Mouse (Mus musculus): ENCODE measurements around the gene B230118H07Rik. TPM values are rescaled to one million over a fixed set of nuclear protein-coding genes. Genes with fewer than 3 reads are reported as not detected.

B230118H07Rik gene
- total RNA-seq (2021) = 10 to 100 TPM; 28.0 to 30.1 TPM
- long read RNA-seq, transcript B230118H07Rik-203 (7 exons, 2,273 nt) = major isoform, 38 of 56 reads
- long read RNA-seq, partial matches to known transcripts = 13 of 56 reads
- long read RNA-seq, other reads (novel, unspliced or antisense) = 5 of 56 reads

DNA sequence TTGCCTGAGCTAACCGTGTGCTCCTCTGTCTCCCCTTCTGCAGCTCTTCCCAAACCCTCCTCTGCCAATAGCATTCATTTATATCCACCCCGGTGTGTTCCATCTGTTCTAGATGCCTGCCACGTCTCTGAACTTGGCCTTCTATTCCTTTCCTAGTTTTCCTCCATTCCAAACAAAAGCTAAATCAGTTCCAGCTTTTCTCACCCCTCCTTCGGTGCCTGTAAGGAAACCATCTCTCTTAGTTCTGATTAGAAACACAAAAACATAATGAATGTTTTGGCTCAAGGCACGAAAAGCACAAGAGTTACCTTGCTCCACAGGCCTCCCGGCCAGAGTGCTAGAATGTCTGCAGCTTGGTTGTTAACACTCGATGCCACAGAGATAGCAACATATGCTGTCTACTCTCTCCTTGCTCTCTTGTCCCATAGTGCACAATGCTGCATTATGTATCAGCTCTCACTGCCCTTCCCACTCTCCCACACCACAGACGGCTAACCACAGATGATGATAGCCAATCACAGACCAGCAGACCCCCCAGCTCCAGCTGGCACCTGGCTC lies at the start of gene B230118H07Rik, which contains the start of gene Rag1:
TSS of gene B230118H07Rik (minus strand) at position 419 of the 558 bp plus-strand sequence.
TSS of gene Rag1 (minus strand) at position 388 of the 558 bp plus-strand sequence.
- no peak for DNase-seq (ENCODE audit: low spot score in 2 of 2)

- DNase-seq (ENCODE audit: low spot score in 2 of 2) = no peak
Observed at GRCm38 (mm10) chr2:101695584-101695983, 46.3 kb upstream of the B230118H07Rik start.

GRCm38 (mm10) chr2:101693577-101694215 lies 44.4 kb upstream of the B230118H07Rik start:
- DNase-seq (ENCODE audit: low spot score in 2 of 2) = peak in 1 of 2 experiments; percentile 39

DNA sequence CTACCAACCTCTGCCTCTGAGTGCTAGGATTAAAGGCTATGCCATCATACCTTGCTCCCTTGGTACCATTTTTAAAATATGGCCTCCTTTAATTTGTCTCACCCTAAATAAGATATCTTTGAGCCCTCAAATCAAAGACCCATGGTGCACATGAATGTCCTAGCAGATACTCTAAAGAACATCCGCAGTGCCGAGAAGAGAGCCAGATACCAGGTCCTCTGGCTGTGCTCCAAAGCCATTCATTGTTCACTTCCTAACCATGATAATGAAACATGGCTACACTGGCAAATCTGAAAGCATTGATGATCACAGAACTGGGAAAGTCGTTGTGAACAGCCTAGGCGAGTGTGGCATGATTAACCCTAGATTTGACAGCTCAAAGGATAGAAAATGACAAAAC lies 43.7 kb upstream of the B230118H07Rik start:
- peak in 1 of 2 experiments; percentile 22 for DNase-seq (ENCODE audit: low spot score in 2 of 2)

GRCm38 (mm10) chr2:101690252-101690827 lies 41.0 kb upstream of the B230118H07Rik start:
- no peak for DNase-seq (ENCODE audit: low spot score in 2 of 2)

DNA sequence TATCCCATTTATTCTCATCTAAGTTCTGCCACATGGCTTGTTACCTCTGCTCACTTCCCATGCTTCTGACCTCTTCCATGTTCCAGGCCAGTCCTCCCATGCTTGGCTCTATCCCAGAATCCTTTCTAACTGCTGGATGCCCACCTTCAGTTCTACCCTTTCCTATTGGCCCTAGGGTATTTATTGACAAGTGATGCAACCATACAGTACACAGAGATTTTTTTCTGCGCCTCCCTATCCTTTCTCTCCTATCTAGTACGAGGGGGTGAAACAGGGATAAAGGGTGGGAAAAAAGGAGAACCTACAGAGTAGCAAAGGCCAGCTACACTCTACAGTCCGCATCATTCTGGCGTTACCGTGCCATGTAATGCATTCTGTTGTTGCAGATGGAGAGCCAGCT lies 38.7 kb upstream of the B230118H07Rik start:
- no peak for DNase-seq (ENCODE audit: low spot score in 2 of 2)

GRCm38 (mm10) chr2:101684421-101684820 lies 35.1 kb upstream of the B230118H07Rik start:
- DNase-seq (ENCODE audit: low spot score in 2 of 2) = peak; percentile 37 to 57

- no peak for DNase-seq (ENCODE audit: low spot score in 2 of 2)
Observed at GRCm38 (mm10) chr2:101679164-101679784, 29.9 kb upstream of the B230118H07Rik start.

GRCm38 (mm10) chr2:101678236-101679021 lies 29.1 kb upstream of the B230118H07Rik start, which contains the start of gene Traf6:
Traf6 (plus strand) TSS chr2:101678429.
- peak; percentile 82 to 89 for DNase-seq (ENCODE audit: low spot score in 2 of 2)

DNA sequence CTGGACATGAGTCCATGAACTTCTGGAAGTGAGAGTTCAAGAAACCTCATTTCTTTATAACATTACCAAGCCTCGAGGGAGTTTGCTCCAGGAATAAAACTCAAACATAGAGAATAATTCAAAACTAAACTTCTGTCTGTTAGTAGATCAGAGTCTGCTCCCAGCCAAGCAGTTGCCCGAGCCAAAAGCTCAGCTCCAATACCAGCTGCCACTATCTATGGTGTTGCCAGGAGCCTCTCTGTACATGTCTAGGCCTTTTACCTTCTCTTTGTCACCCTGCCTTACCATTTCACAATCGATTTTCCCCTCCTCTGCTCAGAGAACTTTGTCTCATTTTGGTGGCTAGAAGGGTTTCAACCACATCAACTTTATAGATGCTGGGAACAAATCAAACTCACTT lies 24.2 kb upstream of the B230118H07Rik start:
- DNase-seq (ENCODE audit: low spot score in 2 of 2) = no peak

- DNase-seq (ENCODE audit: low spot score in 2 of 2) = no peak
Observed at GRCm38 (mm10) chr2:101668751-101669150, 19.4 kb upstream of the B230118H07Rik start.

GRCm38 (mm10) chr2:101665703-101666092 lies 16.4 kb upstream of the B230118H07Rik start:
- no peak for DNase-seq (ENCODE audit: low spot score in 2 of 2)

DNA sequence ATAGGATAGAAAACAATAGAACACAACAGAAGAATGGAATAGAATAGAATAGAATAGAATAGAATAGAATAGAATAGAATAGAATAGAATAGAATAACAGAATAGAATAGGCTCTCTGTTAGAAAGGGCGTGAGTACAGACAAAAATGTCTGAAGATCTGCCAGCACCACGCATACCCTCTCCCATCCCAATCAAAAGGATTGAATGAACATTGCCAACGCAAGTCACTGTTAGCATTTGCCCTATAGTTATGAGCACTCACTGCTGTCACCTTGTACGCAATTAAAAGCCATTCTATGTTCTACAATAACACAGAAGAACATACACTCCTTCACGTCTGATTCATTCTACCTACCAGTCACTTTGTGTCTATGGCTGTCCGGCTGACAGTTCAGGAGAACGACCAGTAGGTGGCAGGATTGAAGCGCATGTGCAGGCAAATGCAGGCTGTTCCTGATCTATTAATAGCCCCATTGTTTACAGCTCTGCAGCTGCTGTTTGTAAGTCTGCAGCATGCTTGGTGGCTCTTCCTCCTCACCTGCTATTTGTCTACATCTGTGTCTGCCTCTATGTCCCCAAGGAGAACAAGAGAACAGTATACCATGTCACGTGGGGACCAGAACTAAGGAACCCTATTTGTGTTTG lies 15.8 kb upstream of the B230118H07Rik start:
- peak; percentile 77 to 87 for DNase-seq (ENCODE audit: low spot score in 2 of 2)

GRCm38 (mm10) chr2:101660536-101660935 lies 11.2 kb upstream of the B230118H07Rik start:
- DNase-seq (ENCODE audit: low spot score in 2 of 2) = no peak

GRCm38 (mm10) chr2:101652921-101653597 lies 3.7 kb upstream of the B230118H07Rik start:
- peak; percentile 82 to 86 for DNase-seq (ENCODE audit: low spot score in 2 of 2)

GRCm38 (mm10) chr2:101652204-101652920 lies 3.0 kb upstream of the B230118H07Rik start:
- peak in 1 of 2 experiments; percentile 16 for DNase-seq (ENCODE audit: low spot score in 2 of 2)

- DNase-seq (ENCODE audit: low spot score in 2 of 2) = no peak
Observed at GRCm38 (mm10) chr2:101650446-101650845, 1.1 kb upstream of the B230118H07Rik start.

- no peak for DNase-seq (ENCODE audit: low spot score in 2 of 2)
Observed at GRCm38 (mm10) chr2:101648361-101648760, 971 bp downstream of the B230118H07Rik start.

- DNase-seq (ENCODE audit: low spot score in 2 of 2) = no peak
Observed at GRCm38 (mm10) chr2:101645841-101646240, 3.5 kb downstream of the B230118H07Rik start.

All from layer of hippocampus, postnatal 10 days (tissue).